Mouse (Mus musculus): Measurements from ENCODE around the gene Wars.
"Not testable (repeated sequence)": the region's sequence is repeated elsewhere in the genome, so short reads cannot be mapped to it uniquely, and the experiment has no call there.

Wars gene

GRCm38 (mm10) chr12:108855081-108855480 lies 38.9 kb downstream of the Wars start:
- DNase-seq (ENCODE audit: low spot score) = no peak

- no peak for DNase-seq (ENCODE audit: low spot score)
These were observed 41.2 kb downstream of the Wars start for GRCm38 (mm10) chr12:108852822-108853221.

- no peak for DNase-seq (ENCODE audit: low spot score)
These were observed 43.1 kb downstream of the Wars start for GRCm38 (mm10) chr12:108850886-108851285.

GRCm38 (mm10) chr12:108850129-108850528 lies 43.8 kb downstream of the Wars start:
- no peak for DNase-seq (ENCODE audit: low spot score)

GRCm38 (mm10) chr12:108849488-108850022 lies 44.4 kb downstream of the Wars start:
- DNase-seq (ENCODE audit: low spot score) = no peak

GRCm38 (mm10) chr12:108848033-108848432 lies 45.9 kb downstream of the Wars start:
- DNase-seq (ENCODE audit: low spot score) = not testable (repeated sequence)

- DNase-seq (ENCODE audit: low spot score) = no peak
These were observed 51.3 kb downstream of the Wars start for GRCm38 (mm10) chr12:108842663-108843062.

GRCm38 (mm10) chr12:108841181-108841580 lies 52.8 kb downstream of the Wars start:
- DNase-seq (ENCODE audit: low spot score) = peak; percentile 43

GRCm38 (mm10) chr12:108836722-108837121 lies 57.3 kb downstream of the Wars start:
- no peak for DNase-seq (ENCODE audit: low spot score)

GRCm38 (mm10) chr12:108835840-108836409 lies 58.0 kb downstream of the Wars start, which contains the start of the genes Slc25a29 and Slc25a47:
Gene Slc25a29, minus strand, starts transcription at chr12:108835883.
Gene Slc25a47, plus strand, starts transcription at chr12:108836046.
- peak; percentile 96 for DNase-seq (ENCODE audit: low spot score)

GRCm38 (mm10) chr12:108835208-108835839 lies 58.6 kb downstream of the Wars start:
- DNase-seq (ENCODE audit: low spot score) = no peak

- DNase-seq (ENCODE audit: low spot score) = no peak
These were observed 59.2 kb downstream of the Wars start for GRCm38 (mm10) chr12:108834786-108835185.

GRCm38 (mm10) chr12:108834337-108834736 lies 59.6 kb downstream of the Wars start:
- DNase-seq (ENCODE audit: low spot score) = no peak

GRCm38 (mm10) chr12:108833408-108833807 lies 60.6 kb downstream of the Wars start:
- DNase-seq (ENCODE audit: low spot score) = no peak

- no peak for DNase-seq (ENCODE audit: low spot score)
These were observed 61.1 kb downstream of the Wars start for GRCm38 (mm10) chr12:108832851-108833250.

GRCm38 (mm10) chr12:108831966-108832643 lies 61.9 kb downstream of the Wars start:
- peak; percentile 59 for DNase-seq (ENCODE audit: low spot score)

- DNase-seq (ENCODE audit: low spot score) = no peak
These were observed 63.6 kb downstream of the Wars start for GRCm38 (mm10) chr12:108830358-108830757.

- no peak for DNase-seq (ENCODE audit: low spot score)
These were observed 64.3 kb downstream of the Wars start for GRCm38 (mm10) chr12:108829636-108830035.

- no peak for DNase-seq (ENCODE audit: low spot score)
These were observed 66.3 kb downstream of the Wars start for GRCm38 (mm10) chr12:108827641-108828040.

GRCm38 (mm10) chr12:108826958-108827535 lies 66.9 kb downstream of the Wars start:
- no peak for DNase-seq (ENCODE audit: low spot score)

- DNase-seq (ENCODE audit: low spot score) = no peak
These were observed 67.6 kb downstream of the Wars start for GRCm38 (mm10) chr12:108826282-108826957.
